Mouse (Mus musculus): ENCODE results near the gene 9430015G10Rik. TPM values are rescaled to one million over a fixed set of nuclear protein-coding genes. Genes with fewer than 3 reads are reported as not detected.
A peak's percentile ranks its signal among the peaks of the same experiment; 100 is the strongest.

Gene 9430015G10Rik
- 10 to 100 TPM; 30.7 to 34.7 TPM for total RNA-seq (2021)
- long read RNA-seq, experiment 1, transcript 9430015G10Rik-208 (10 exons, 2,660 nt): major isoform, 5 of 44 reads
- long read RNA-seq, experiment 1, partial matches to known transcripts: 4 of 44 reads
- long read RNA-seq, experiment 1, other reads (novel, unspliced or antisense): 30 of 44 reads
- long read RNA-seq, experiment 2, transcript 9430015G10Rik-203 (8 exons, 2,937 nt): major isoform, 5 of 47 reads
- long read RNA-seq, experiment 2, partial matches to known transcripts: 3 of 47 reads
- long read RNA-seq, experiment 2, other reads (novel, unspliced or antisense): 34 of 47 reads

- peak; percentile 32 for TF ChIP-seq CTCF (IDR thresholded peaks at IDR 0.05)
- DNase-seq (ENCODE audit: extremely low spot score in 1 of 2, low spot score in 2 of 2): peak; percentile 99
- Histone ChIP-seq H3K4me3 (peak within 1 kb of the TSS; percentile 63), H3K27ac (peak within 1 kb of the TSS; percentile 84)
- intact Hi-C loops (cut with DNase I): loop anchor here (1.0 to 2.0 kb wide), 3 partner anchors 77 to 125 kb away; partner anchors contain the start of genes B3galt6, Plekhn1 and Sdf4
Observed at GRCm38 (mm10) chr4:156109570-156110331, at the start of gene 9430015G10Rik. 9430015G10Rik (plus strand) TSS chr4:156109982.

- no peak for DNase-seq (ENCODE audit: extremely low spot score in 1 of 2, low spot score in 2 of 2)
- Histone ChIP-seq H3K4me3 (no peak overlapping the region), H3K27ac (no peak overlapping the region)
- intact Hi-C loops (cut with DNase I): no loop called here
- no peak for TF ChIP-seq CTCF (IDR thresholded peaks at IDR 0.05)
Observed at GRCm38 (mm10) chr4:156063861-156064509, 45.8 kb upstream of the 9430015G10Rik start.

DNA sequence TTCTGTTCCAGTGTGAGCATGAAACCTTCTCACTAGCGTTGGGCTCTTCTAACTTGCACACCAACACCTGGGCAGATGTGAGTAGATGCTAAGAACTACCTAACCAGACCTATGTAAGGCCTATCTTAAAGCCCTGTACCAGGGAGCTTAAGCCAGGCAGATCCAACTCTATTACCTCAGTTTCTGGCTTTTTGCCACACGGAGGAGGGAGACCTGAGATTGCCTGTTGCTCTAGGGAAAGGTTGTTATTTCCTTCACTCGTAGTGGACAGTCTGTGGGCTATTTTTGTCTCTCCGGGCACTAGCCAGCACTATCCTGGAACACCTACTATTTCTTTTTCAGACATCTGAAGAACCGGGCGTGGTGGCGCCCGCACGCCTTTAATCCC is 45.3 kb upstream of the 9430015G10Rik start:
- Histone ChIP-seq H3K4me3 (no peak overlapping the region), H3K27ac (no peak overlapping the region)
- no peak for TF ChIP-seq CTCF (IDR thresholded peaks at IDR 0.05)
- no peak for DNase-seq (ENCODE audit: extremely low spot score in 1 of 2, low spot score in 2 of 2)
- intact Hi-C loops (cut with DNase I): no loop called here

- Histone ChIP-seq H3K4me3 (no peak overlapping the region), H3K27ac (no peak overlapping the region)
- intact Hi-C loops (cut with DNase I): no loop called here
- DNase-seq (ENCODE audit: extremely low spot score in 1 of 2, low spot score in 2 of 2): no peak
- TF ChIP-seq CTCF (IDR thresholded peaks at IDR 0.05): no peak
Observed at GRCm38 (mm10) chr4:156065156-156065894, 44.5 kb upstream of the 9430015G10Rik start.

GRCm38 (mm10) chr4:156067256-156067949 is 42.4 kb upstream of the 9430015G10Rik start:
- DNase-seq (ENCODE audit: extremely low spot score in 1 of 2, low spot score in 2 of 2): no peak
- TF ChIP-seq CTCF (IDR thresholded peaks at IDR 0.05): no peak
- H3K27ac ChIP-seq: no peak overlapping the region
- no peak overlapping the region for H3K4me3 ChIP-seq
- intact Hi-C loops (cut with DNase I): no loop called here

- TF ChIP-seq CTCF (IDR thresholded peaks at IDR 0.05): no peak
- Histone ChIP-seq H3K27ac (no peak overlapping the region), H3K4me3 (no peak overlapping the region)
- no peak for DNase-seq (ENCODE audit: extremely low spot score in 1 of 2, low spot score in 2 of 2)
- intact Hi-C loops (cut with DNase I): no loop called here
Observed at GRCm38 (mm10) chr4:156069701-156070100, 40.1 kb upstream of the 9430015G10Rik start.

DNA sequence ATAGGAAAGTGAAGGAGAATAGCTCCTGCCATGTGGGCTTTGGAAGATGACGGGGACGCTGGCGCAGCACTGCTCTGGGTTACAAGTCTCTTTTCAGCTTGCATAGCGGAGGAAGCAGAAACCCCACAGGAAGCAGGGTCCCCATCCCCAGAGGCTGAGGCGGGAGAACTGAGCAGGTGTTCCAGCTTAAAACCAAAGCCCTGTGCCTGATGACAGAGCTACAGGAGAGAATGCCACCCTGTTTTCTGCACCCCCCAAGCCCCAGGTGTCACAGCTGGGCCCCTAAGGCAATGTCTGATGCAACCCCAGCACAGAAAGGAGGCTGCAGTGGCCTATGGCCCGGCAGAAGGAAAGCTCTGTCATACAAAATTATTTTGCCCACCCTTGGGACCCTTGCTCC is 39.5 kb upstream of the 9430015G10Rik start:
- H3K27ac ChIP-seq: no peak overlapping the region
- no peak for TF ChIP-seq CTCF (IDR thresholded peaks at IDR 0.05)

GRCm38 (mm10) chr4:156070716-156071115 is 39.1 kb upstream of the 9430015G10Rik start:
- Histone ChIP-seq H3K27ac (no peak overlapping the region), H3K4me3 (no peak overlapping the region)
- DNase-seq (ENCODE audit: extremely low spot score in 1 of 2, low spot score in 2 of 2): no peak
- no peak for TF ChIP-seq CTCF (IDR thresholded peaks at IDR 0.05)
- intact Hi-C loops (cut with DNase I): no loop called here

More for the DNA sequence above, 39.5 kb upstream of the 9430015G10Rik start:
- no peak for DNase-seq (ENCODE audit: extremely low spot score in 1 of 2, low spot score in 2 of 2)
- no peak overlapping the region for H3K4me3 ChIP-seq
- intact Hi-C loops (cut with DNase I): no loop called here

- Histone ChIP-seq H3K27ac (no peak overlapping the region), H3K4me3 (no peak overlapping the region)
- intact Hi-C loops (cut with DNase I): no loop called here
- no peak for DNase-seq (ENCODE audit: extremely low spot score in 1 of 2, low spot score in 2 of 2)
- TF ChIP-seq CTCF (IDR thresholded peaks at IDR 0.05): no peak
Observed at GRCm38 (mm10) chr4:156076911-156077382, 32.8 kb upstream of the 9430015G10Rik start.

- no peak; the same call in 1 of the 2 replicates for TF ChIP-seq CTCF (IDR thresholded peaks at IDR 0.05)
- intact Hi-C loops (cut with DNase I): no loop called here
- H3K27ac ChIP-seq: no peak overlapping the region
- DNase-seq (ENCODE audit: extremely low spot score in 1 of 2, low spot score in 2 of 2): no peak
- H3K4me3 ChIP-seq: peak overlapping the region; percentile 40
Observed at GRCm38 (mm10) chr4:156077499-156078301, 32.1 kb upstream of the 9430015G10Rik start.
